ENCODE assay signal across 16 mouse cellular contexts in genomic region chr14:8305014-8305413, GRCm38 (mm10). TPM values are rescaled to one million over a fixed set of nuclear protein-coding genes. Genes with fewer than 3 reads are reported as not detected.
A peak's percentile ranks its signal among the peaks of the same experiment; 100 is the strongest.
DNase-seq lines count a peak whose midpoint lies in the region; ATAC-seq and TF ChIP-seq lines count a peak whose summit lies in the region.
"Had no signal": no experiment of that assay in that cellular context is flagged by ENCODE, and none has a peak within 500 bp of the region (broad histone marks: within the 10 kb centered on the region; RNA-seq: fewer than 3 reads in every experiment).

No protein-coding gene starts in this region.

- no peak overlapping the region for H3K9ac ChIP-seq in heart, embryonic 13.5 days
- H3K9ac ChIP-seq in heart, adult 2 months (ENCODE audit: low read depth, low read length) = no peak overlapping the region
- H3K9ac ChIP-seq in liver, postnatal 0 days (replicated peaks) = no peak overlapping the region
- no peak overlapping the region for H3K9ac ChIP-seq in liver, embryonic 12.5 days
- H3K9ac ChIP-seq: lung, embryonic 14.5 days; midbrain, embryonic 13.5 days had no signal

- no peak for DNase-seq in heart, adult 2 months
- no peak for DNase-seq in liver, postnatal 0 days
- DNase-seq in embryonic facial prominence, embryonic 10.5 days (ENCODE audit: low spot score) = no peak
- DNase-seq in lung, postnatal 36 days = peak; percentile 48
- DNase-seq in frontal cortex, postnatal 25 days (ENCODE audit: low spot score in 2 of 2) = no peak
- DNase-seq: adrenal gland, postnatal 25 days; lung, embryonic 14.5 days; thymus, postnatal 25 days had no signal

- H3K27ac ChIP-seq in heart, embryonic 13.5 days (replicated peaks) = 0 out of 2 replicates have a peak overlapping the region, but pooled peaks have one; percentile 9
- H3K27ac ChIP-seq in heart, adult 2 months = no peak overlapping the region
- H3K27ac ChIP-seq in liver, postnatal 0 days (ENCODE audit: low read depth) = 0 out of 2 replicates have a peak overlapping the region, but pooled peaks have one; percentile 16
- H3K27ac ChIP-seq in liver, embryonic 12.5 days = no peak overlapping the region
- peak overlapping the region; percentile 32; the same call in 1 of the 2 replicates for H3K27ac ChIP-seq in embryonic facial prominence, embryonic 10.5 days (replicated peaks)
- H3K27ac ChIP-seq: midbrain, embryonic 13.5 days had no signal

- TF ChIP-seq EP300 in heart, adult 2 months (IDR thresholded peaks at IDR 0.05; ENCODE audit: insufficient read depth, low read depth, low read length) = no peak
- TF ChIP-seq EP300 in liver, postnatal 0 days (IDR thresholded peaks at IDR 0.05; ENCODE audit: low read depth) = no peak

- no peak for ATAC-seq in heart, embryonic 13.5 days (ENCODE audit: extremely low read depth, insufficient number of reproducible peaks, low FRiP score, low TSS enrichment)
- ATAC-seq in liver, postnatal 0 days = no peak
- ATAC-seq in liver, embryonic 12.5 days = no peak; the same call in 1 of the 2 replicates
- no peak for ATAC-seq in erythroblast, adult 5-6 weeks (replicated peaks; ENCODE audit: low FRiP score, poor library complexity, severe bottlenecking)
- ATAC-seq: midbrain, embryonic 13.5 days had no signal

- TF ChIP-seq CTCF in heart, adult 2 months (IDR thresholded peaks at IDR 0.05) = no peak
- no peak for TF ChIP-seq CTCF in liver, postnatal 0 days (IDR thresholded peaks at IDR 0.05; ENCODE audit: low read depth)

- H3K27me3 ChIP-seq in heart, embryonic 13.5 days (replicated peaks) = peaks cover 8% of the 10 kb centered on the region
- H3K27me3 ChIP-seq in heart, adult 2 months (ENCODE audit: control insufficient read depth, insufficient read depth, low read length) = no peaks in the 10 kb centered on the region
- no peaks in the 10 kb centered on the region for H3K27me3 ChIP-seq in liver, postnatal 0 days (ENCODE audit: insufficient read depth, low read length)
- no peaks in the 10 kb centered on the region for H3K27me3 ChIP-seq in liver, embryonic 12.5 days (replicated peaks)
- peaks cover 12% of the 10 kb centered on the region; the same call in 1 of the 2 replicates for H3K27me3 ChIP-seq in embryonic facial prominence, embryonic 10.5 days (replicated peaks; ENCODE audit: low read depth, poor library complexity, severe bottlenecking)

- H3K4me2 ChIP-seq in heart, embryonic 13.5 days = no peak overlapping the region
- no peak overlapping the region for H3K4me2 ChIP-seq in liver, postnatal 0 days (ENCODE audit: low read depth, low read length)
- no peak overlapping the region for H3K4me2 ChIP-seq in liver, embryonic 12.5 days
- H3K4me2 ChIP-seq: lung, embryonic 14.5 days; midbrain, embryonic 13.5 days had no signal

- intact Hi-C loops in heart, adult 2 months (cut with DNase I) = no loop called here

- no peaks in the 10 kb centered on the region for H3K9me3 ChIP-seq in heart, embryonic 13.5 days
- H3K9me3 ChIP-seq in liver, postnatal 0 days (ENCODE audit: low read length) = no peaks in the 10 kb centered on the region
- H3K9me3 ChIP-seq in liver, embryonic 12.5 days (replicated peaks) = no peaks in the 10 kb centered on the region
- no peaks in the 10 kb centered on the region for H3K9me3 ChIP-seq in embryonic facial prominence, embryonic 10.5 days
- H3K9me3 ChIP-seq: midbrain, embryonic 13.5 days had no signal

- TF ChIP-seq POLR2A in heart, adult 2 months (IDR thresholded peaks at IDR 0.05; ENCODE audit: insufficient read depth, low read depth, low read length) = no peak

- H3K79me2 ChIP-seq in heart, adult 2 months (replicated peaks; ENCODE audit: control insufficient read depth, insufficient read depth, low read length) = no peaks in the 10 kb centered on the region

- peaks cover 23% of the 10 kb centered on the region for H3K4me1 ChIP-seq in heart, embryonic 13.5 days
- H3K4me1 ChIP-seq in heart, adult 2 months (ENCODE audit: control insufficient read depth, insufficient read depth, low read length) = peaks cover 10% of the 10 kb centered on the region
- H3K4me1 ChIP-seq in liver, postnatal 0 days (ENCODE audit: insufficient read depth) = peaks cover 9% of the 10 kb centered on the region
- no peaks in the 10 kb centered on the region; the same call in 1 of the 2 replicates for H3K4me1 ChIP-seq in liver, embryonic 12.5 days
- peaks cover 34% of the 10 kb centered on the region for H3K4me1 ChIP-seq in embryonic facial prominence, embryonic 10.5 days

- H3K4me3 ChIP-seq in heart, embryonic 13.5 days = no peak overlapping the region
- H3K4me3 ChIP-seq in heart, adult 2 months = no peak overlapping the region
- H3K4me3 ChIP-seq in liver, postnatal 0 days (ENCODE audit: low read depth, low read length) = no peak overlapping the region
- H3K4me3 ChIP-seq in liver, embryonic 12.5 days = no peak overlapping the region
- H3K4me3 ChIP-seq in embryonic facial prominence, embryonic 10.5 days = no peak overlapping the region
- H3K4me3 ChIP-seq: midbrain, embryonic 13.5 days had no signal

- no peaks in the 10 kb centered on the region for H3K36me3 ChIP-seq in heart, embryonic 13.5 days
- H3K36me3 ChIP-seq in heart, adult 2 months (ENCODE audit: control insufficient read depth, insufficient read depth, low read length) = no peaks in the 10 kb centered on the region
- H3K36me3 ChIP-seq in liver, postnatal 0 days (replicated peaks; ENCODE audit: insufficient read depth, low read length) = no peaks in the 10 kb centered on the region
- no peaks in the 10 kb centered on the region for H3K36me3 ChIP-seq in liver, embryonic 12.5 days
- H3K36me3 ChIP-seq in embryonic facial prominence, embryonic 10.5 days (replicated peaks) = no peaks in the 10 kb centered on the region
- H3K36me3 ChIP-seq: midbrain, embryonic 13.5 days had no signal

- WGBS in heart, embryonic 13.5 days = 54% methylated on average over 3 of the region's 3 CpGs
- WGBS in heart, adult 2 months = 73% methylated on average over 3 of the region's 3 CpGs
- 63% methylated on average over 3 of the region's 3 CpGs for WGBS in liver, postnatal 0 days (ENCODE audit: insufficient replicate concordance)
- WGBS in liver, embryonic 12.5 days (ENCODE audit: insufficient replicate concordance) = 61% methylated on average over 3 of the region's 3 CpGs
- WGBS in embryonic facial prominence, embryonic 10.5 days = 36% methylated on average over 3 of the region's 3 CpGs

RNA-seq across cellular contexts. Expression of gene Fam107a, which starts 12.8 kb away (rescaled TPM):
- polyA plus RNA-seq in heart, embryonic 13.5 days (2015; fragmentation: Nextera tagmentation; extraction: Ambion mirVana) = 0.23 and 0.38 TPM in 2 replicates
- 10 to 100 TPM in 1 of 2 experiments, 1 to 10 TPM in 1; 5.4 to 17.2 TPM for total RNA-seq in heart, adult 2 months (2021)
- polyA plus RNA-seq in heart, adult 2 months (2012; rRNA removed) = 3.6 and 5.1 TPM in 2 replicates
- not detected in 2 replicates for polyA plus RNA-seq in liver, postnatal 0 days (2015; fragmentation: Nextera tagmentation; extraction: Ambion mirVana)
- 0.05 TPM in 1 of 2 replicates, not detected in the other for polyA plus RNA-seq in liver, embryonic 12.5 days (2016; fragmentation: Nextera tagmentation; extraction: Ambion mirVana)
- 1.1 and 1.6 TPM in 2 replicates for polyA plus RNA-seq in embryonic facial prominence, embryonic 10.5 days (2016; fragmentation: Nextera tagmentation; extraction: Ambion mirVana)
- total RNA-seq in erythroblast, adult 5-6 weeks (2015; ENCODE audit: low replicate concordance) = not detected in 2 replicates
- not detected in 2 replicates for total RNA-seq in erythroblast, adult 5-6 weeks (2017; ENCODE audit: low replicate concordance)
- total RNA-seq: common myeloid progenitor, adult 5-6 weeks; hematopoietic stem cell, adult 5-6 weeks; MEL had no signal

RNA-seq across cellular contexts. Expression of gene Acox2, which starts 45.9 kb away (rescaled TPM):
- polyA plus RNA-seq in heart, embryonic 13.5 days (2015; fragmentation: Nextera tagmentation; extraction: Ambion mirVana) = 0.11 and 0.64 TPM in 2 replicates
- total RNA-seq in heart, adult 2 months (2021) = under 1 TPM; 0.34 to 0.91 TPM
- 0.73 and 1.3 TPM in 2 replicates for polyA plus RNA-seq in heart, adult 2 months (2012; rRNA removed)
- polyA plus RNA-seq in liver, postnatal 0 days (2015; fragmentation: Nextera tagmentation; extraction: Ambion mirVana) = 64.9 and 66.7 TPM in 2 replicates
- 2.8 and 3.5 TPM in 2 replicates for polyA plus RNA-seq in liver, embryonic 12.5 days (2016; fragmentation: Nextera tagmentation; extraction: Ambion mirVana)
- not detected in 2 replicates for polyA plus RNA-seq in embryonic facial prominence, embryonic 10.5 days (2016; fragmentation: Nextera tagmentation; extraction: Ambion mirVana)
- not detected in 2 replicates for total RNA-seq in erythroblast, adult 5-6 weeks (2015; ENCODE audit: low replicate concordance)
- not detected in 2 replicates for total RNA-seq in erythroblast, adult 5-6 weeks (2017; ENCODE audit: low replicate concordance)
- total RNA-seq: common myeloid progenitor, adult 5-6 weeks; hematopoietic stem cell, adult 5-6 weeks; layer of hippocampus, adult 18-20 months; MEL had no signal
- polyA plus RNA-seq: midbrain, embryonic 13.5 days had no signal

Comparison
In these comparisons a context has a peak if more than half of its experiments do, and no peak if none do; other contexts are left out.
1. H3K27ac ChIP-seq: peak in heart, embryonic 13.5 days (single experiment), liver, postnatal 0 days (single experiment) and embryonic facial prominence, embryonic 10.5 days (single experiment); none in heart, adult 2 months (single experiment) and liver, embryonic 12.5 days (single experiment).
2. RNA of gene Acox2, which starts 45.9 kb away (polyA plus RNA-seq): 64.9 to 66.7 TPM in liver, postnatal 0 days; 2.8 to 3.5 TPM in liver, embryonic 12.5 days, 0.73 to 1.3 TPM in heart, adult 2 months, 0.11 to 0.64 TPM in heart, embryonic 13.5 days and not detected in embryonic facial prominence, embryonic 10.5 days; every median in the first group is over 10 times any median in the second.